Mouse (Mus musculus) hindbrain, embryonic 16.5 days (tissue): ENCODE measurements around the gene Nudt4. TPM values are rescaled to one million over a fixed set of nuclear protein-coding genes. Genes with fewer than 3 reads are reported as not detected.
A peak's percentile ranks its signal among the peaks of the same experiment; 100 is the strongest.

Source experiments
- ATAC-seq: fragments of 200-750 bp; cut with Nextera tagmentation; 2 replicates; pipeline ENCODE4 v1.8.0; 2017; ENCODE audit warnings: moderate TSS enrichment, moderate library complexity
- H3K27ac ChIP-seq: fragments of 300-500 bp; sonication (generic); 2 replicates; pipeline ENCODE4 v1.5.1; 2014; ENCODE audit warnings: low read depth, mild to moderate bottlenecking, control low read depth, low read length, moderate library complexity
- H3K27me3 ChIP-seq: fragments of 300-500 bp; sonication (generic); replicated peaks from 2 replicates; pipeline ENCODE4 v1.6.1; 2014; ENCODE audit warnings: low read length; ENCODE audit not compliant: control insufficient read depth, insufficient read depth
- H3K36me3 ChIP-seq: fragments of 300-500 bp; sonication (generic); 2 replicates; pipeline ENCODE4 v1.6.1; 2014; ENCODE audit warnings: mild to moderate bottlenecking, low read length, moderate library complexity, mixed read lengths; ENCODE audit not compliant: control insufficient read depth, insufficient read depth
- H3K4me1 ChIP-seq: fragments of 300-500 bp; sonication (generic); 2 replicates; pipeline ENCODE4 v1.6.1; 2014; ENCODE audit warnings: low read depth, low read length; ENCODE audit not compliant: control insufficient read depth, insufficient read depth
- H3K4me2 ChIP-seq: fragments of 300-500 bp; sonication (generic); 2 replicates; pipeline ENCODE4 v1.6.1; 2014; ENCODE audit warnings: mild to moderate bottlenecking, low read length, control low read depth, moderate library complexity
- H3K4me3 ChIP-seq: fragments of 300-500 bp; sonication (generic); 2 replicates; pipeline ENCODE4 v1.5.1; 2014; ENCODE audit warnings: mild to moderate bottlenecking, low read length, control low read depth, moderate library complexity
- H3K9ac ChIP-seq: fragments of 300-500 bp; sonication (generic); 2 replicates; pipeline ENCODE4 v1.6.1; 2014; ENCODE audit warnings: low read depth, mild to moderate bottlenecking, control low read depth, low read length, moderate library complexity
- H3K9me3 ChIP-seq: fragments of 300-500 bp; sonication (generic); 2 replicates; pipeline ENCODE4 v1.6.1; 2014; ENCODE audit warnings: mild to moderate bottlenecking, low read length, moderate library complexity; ENCODE audit not compliant: control insufficient read depth
- WGBS: fragments of 180-500 bp; shearing (Covaris S2); extraction: QIAGEN DNeasy Blood & Tissue Kit; methylation state at CpG from one replicate; pipeline ENCODE4 v1.1.7; 2014; 5-methylcytosine and 5-hydroxymethylcytosine counted together
- polyA plus RNA-seq: library from polyadenylated mRNA; unstranded; fragments of >200 nt; fragmentation: Nextera tagmentation; extraction: Ambion mirVana; gene quantifications from 2 replicates; pipeline ENCODE4 v1.2.1, GENCODE M21; 2015

Gene Nudt4
- polyA plus RNA-seq, 1 experiment from 2014 or later, result 60.7 TPM

GRCm38 (mm10) chr10:95535399-95536221 lies 28.3 kb downstream of the Nudt4 start:
- H3K27me3 ChIP-seq, result no peaks in the 10 kb centered on the region
- H3K9ac ChIP-seq, result no peak overlapping the region
- no peak for ATAC-seq
- H3K4me3 ChIP-seq, result no peak overlapping the region
- H3K36me3 ChIP-seq, result no peaks in the 10 kb centered on the region
- 89% methylated on average over 8 of the region's 8 CpGs for whole genome bisulfite sequencing
- H3K9me3 ChIP-seq, result no peaks in the 10 kb centered on the region
- peaks cover 2% of the 10 kb centered on the region; the same call in 1 of the 2 replicates for H3K4me1 ChIP-seq
- no peak overlapping the region for H3K27ac ChIP-seq
- no peak overlapping the region for H3K4me2 ChIP-seq

DNA sequence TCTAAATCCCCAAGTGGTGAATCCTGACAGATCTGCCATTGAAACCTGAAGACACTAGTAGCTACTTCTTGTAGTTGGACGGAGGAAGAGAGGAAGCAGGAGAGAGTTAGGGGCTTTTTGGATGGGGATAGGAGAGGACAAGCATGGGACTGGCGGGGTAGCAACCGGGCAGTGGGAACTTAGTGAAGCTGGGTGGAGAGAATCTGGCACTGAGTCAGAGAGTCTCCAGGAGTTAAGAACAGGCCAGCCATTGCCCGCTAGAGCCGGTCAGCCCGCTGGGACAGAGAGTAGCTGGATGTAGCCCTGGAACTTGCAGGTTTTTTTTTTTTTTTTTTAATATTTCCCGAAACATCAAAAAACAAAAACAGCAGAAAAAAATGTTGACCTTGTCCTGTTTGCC lies 30.6 kb downstream of the Nudt4 start:
- WGBS, result 77% methylated on average over 7 of the region's 7 CpGs
- Histone ChIP-seq H3K27me3 (no peaks in the 10 kb centered on the region), H3K4me1 (peaks cover 5% of the 10 kb centered on the region; the same call in 1 of the 2 replicates), H3K27ac (no peak overlapping the region), H3K9me3 (no peaks in the 10 kb centered on the region), H3K4me3 (no peak overlapping the region), H3K36me3 (no peaks in the 10 kb centered on the region), H3K9ac (no peak overlapping the region), H3K4me2 (no peak overlapping the region)
- ATAC-seq, result 0 out of 2 replicates have a peak, but pooled peaks have one; percentile 24

- H3K9ac ChIP-seq, result no peak overlapping the region
- H3K9me3 ChIP-seq, result no peaks in the 10 kb centered on the region
- WGBS, result 92% methylated on average over 5 of the region's 5 CpGs
- no peaks in the 10 kb centered on the region for H3K36me3 ChIP-seq
- ATAC-seq, result no peak
- H3K4me1 ChIP-seq, result peaks cover 5% of the 10 kb centered on the region; the same call in 1 of the 2 replicates
- H3K4me3 ChIP-seq, result no peak overlapping the region
- no peaks in the 10 kb centered on the region for H3K27me3 ChIP-seq
- H3K4me2 ChIP-seq, result no peak overlapping the region
- no peak overlapping the region for H3K27ac ChIP-seq
These were observed 31.0 kb downstream of the Nudt4 start for GRCm38 (mm10) chr10:95532916-95533315.

GRCm38 (mm10) chr10:95530551-95531121 lies 33.3 kb downstream of the Nudt4 start:
- Histone ChIP-seq H3K27me3 (no peaks in the 10 kb centered on the region), H3K9me3 (no peaks in the 10 kb centered on the region), H3K4me3 (no peak overlapping the region), H3K27ac (0 out of 2 replicates have a peak overlapping the region, but pooled peaks have one; percentile 42), H3K9ac (no peak overlapping the region), H3K36me3 (no peaks in the 10 kb centered on the region), H3K4me2 (no peak overlapping the region), H3K4me1 (peaks cover 8% of the 10 kb centered on the region)
- ATAC-seq, result 0 out of 2 replicates have a peak, but pooled peaks have one; percentile 19
- WGBS, result 47% methylated on average over 2 of the region's 2 CpGs

- Histone ChIP-seq H3K4me1 (peaks cover 6% of the 10 kb centered on the region), H3K9ac (no peak overlapping the region), H3K27ac (no peak overlapping the region), H3K36me3 (0 out of 2 replicates have a peak, but pooled peaks cover 2% of the 10 kb centered on the region), H3K9me3 (no peaks in the 10 kb centered on the region), H3K27me3 (no peaks in the 10 kb centered on the region), H3K4me3 (no peak overlapping the region), H3K4me2 (no peak overlapping the region)
- no peak for ATAC-seq
- 75% methylated on average over 5 of the region's 5 CpGs for WGBS
These were observed 37.3 kb downstream of the Nudt4 start for GRCm38 (mm10) chr10:95526495-95527122.

GRCm38 (mm10) chr10:95525871-95526270 lies 38.1 kb downstream of the Nudt4 start:
- WGBS, result 94% methylated on average over 5 of the region's 5 CpGs

DNA sequence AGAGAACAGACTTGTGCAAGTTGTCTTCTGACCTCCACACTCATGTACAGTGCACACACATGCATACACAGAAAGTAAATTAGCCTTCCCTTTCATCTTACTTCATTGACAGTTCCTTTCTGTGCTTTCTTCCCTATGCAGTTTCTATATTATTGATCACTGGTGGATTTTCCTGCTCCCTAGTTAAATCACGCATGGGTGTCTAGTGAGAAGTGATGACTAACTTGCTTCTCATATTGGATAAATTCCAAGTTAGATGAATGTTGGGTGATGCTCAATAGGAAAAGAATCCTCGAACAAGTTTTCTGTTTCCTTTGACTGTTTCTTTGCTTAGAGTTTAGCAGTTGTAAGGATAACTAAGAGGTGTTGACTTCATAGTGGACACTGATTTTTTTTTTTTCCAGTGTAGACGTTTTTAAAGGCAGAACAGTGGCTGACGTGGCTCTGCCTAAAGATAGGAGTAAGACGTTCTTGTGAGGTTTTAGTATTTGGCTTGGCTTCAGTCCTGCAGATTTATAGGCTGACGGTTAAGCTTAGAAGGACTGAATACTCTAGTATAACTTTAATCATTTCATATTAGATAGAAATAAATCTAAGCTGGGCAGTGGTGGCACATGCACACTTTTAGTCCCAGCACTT lies 38.8 kb downstream of the Nudt4 start:
- Histone ChIP-seq H3K9me3 (no peaks in the 10 kb centered on the region), H3K9ac (no peak overlapping the region), H3K4me3 (no peak overlapping the region), H3K4me2 (no peak overlapping the region), H3K4me1 (peaks cover 3% of the 10 kb centered on the region; the same call in 1 of the 2 replicates), H3K27me3 (no peaks in the 10 kb centered on the region), H3K36me3 (0 out of 2 replicates have a peak, but pooled peaks cover 2% of the 10 kb centered on the region), H3K27ac (no peak overlapping the region)
- 76% methylated on average over 6 of the region's 6 CpGs for WGBS
- ATAC-seq, result no peak

More at GRCm38 (mm10) chr10:95525871-95526270, 38.1 kb downstream of the Nudt4 start:
- ATAC-seq, result no peak
- Histone ChIP-seq H3K9me3 (no peaks in the 10 kb centered on the region), H3K27ac (no peak overlapping the region), H3K4me2 (no peak overlapping the region), H3K4me1 (peaks cover 6% of the 10 kb centered on the region), H3K27me3 (no peaks in the 10 kb centered on the region), H3K4me3 (no peak overlapping the region), H3K9ac (no peak overlapping the region), H3K36me3 (0 out of 2 replicates have a peak, but pooled peaks cover 2% of the 10 kb centered on the region)

GRCm38 (mm10) chr10:95517656-95518055 lies 46.3 kb downstream of the Nudt4 start:
- Histone ChIP-seq H3K27me3 (no peaks in the 10 kb centered on the region), H3K36me3 (0 out of 2 replicates have a peak, but pooled peaks cover 1% of the 10 kb centered on the region), H3K9ac (no peak overlapping the region), H3K4me1 (peaks cover 13% of the 10 kb centered on the region), H3K9me3 (no peaks in the 10 kb centered on the region), H3K4me3 (no peak overlapping the region), H3K4me2 (no peak overlapping the region), H3K27ac (no peak overlapping the region)
- ATAC-seq, result no peak
- WGBS, result 93% methylated on average over 6 of the region's 6 CpGs
